Mouse (Mus musculus): ENCODE measurements at regions not wholly inside any gene's neighbourhood (a gene's known extent, or its start where the extent isn't known, plus 50 kb on each side); places are given as distances from the start of the nearest gene placed in this dataset.
"Not testable (repeated sequence)": the region's sequence is repeated elsewhere in the genome, so short reads cannot be mapped to it uniquely, and the experiment has no call there.

- TF ChIP-seq CTCF (IDR thresholded peaks at IDR 0.05; ENCODE audit: low read depth, low read length) (no peak), POLR2A (IDR thresholded peaks at IDR 0.05; ENCODE audit: insufficient read depth, low read length) (no peak), EP300 (IDR thresholded peaks at IDR 0.05; ENCODE audit: insufficient read depth, low read depth, low read length) (no peak)
- H3K4me3 ChIP-seq (ENCODE audit: low read depth, low read length): no peak overlapping the region
- no peaks in the 10 kb centered on the region for H3K9me3 ChIP-seq (replicated peaks; ENCODE audit: control insufficient read depth, insufficient read depth, low read length, poor library complexity, severe bottlenecking)
- no peaks in the 10 kb centered on the region for H3K36me3 ChIP-seq (ENCODE audit: control insufficient read depth, insufficient read depth, low read length, poor library complexity, severe bottlenecking)
- H3K9ac ChIP-seq (ENCODE audit: low read depth, poor library complexity, severe bottlenecking): no peak overlapping the region
- no peaks in the 10 kb centered on the region for H3K4me1 ChIP-seq (ENCODE audit: control insufficient read depth, insufficient read depth, low read length)
- no peak overlapping the region for H3K27ac ChIP-seq (ENCODE audit: insufficient read depth, low read length)
- no peaks in the 10 kb centered on the region; the same call in 1 of the 2 replicates for H3K27me3 ChIP-seq (ENCODE audit: control insufficient read depth, insufficient read depth, low read length, poor library complexity, severe bottlenecking)
Observed at GRCm38 (mm10) chr6:6384971-6385370, 168.0 kb upstream of the Slc25a13 start.

DNA sequence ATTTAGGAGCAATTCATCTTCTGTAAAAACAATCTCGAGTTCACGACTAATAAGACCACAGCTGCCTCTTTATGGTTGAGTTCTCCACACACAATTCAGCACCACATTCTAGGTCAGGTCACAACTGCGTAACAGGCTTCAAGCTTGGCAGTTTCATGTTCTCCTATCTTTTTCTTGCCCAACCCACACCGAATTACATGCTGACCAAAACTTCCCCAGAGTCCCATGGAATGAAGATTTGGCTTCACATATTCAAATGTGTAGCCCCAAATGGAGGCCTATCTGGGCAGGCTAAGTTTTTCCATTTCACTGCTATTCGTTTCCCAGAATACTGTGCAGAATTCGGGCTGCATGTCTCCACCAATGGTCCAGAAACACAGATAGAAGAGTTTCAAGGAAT lies 167.5 kb upstream of the Slc25a13 start:
- no peak overlapping the region for H3K9ac ChIP-seq (ENCODE audit: low read depth, poor library complexity, severe bottlenecking)
- H3K4me1 ChIP-seq (ENCODE audit: control insufficient read depth, insufficient read depth, low read length): no peaks in the 10 kb centered on the region
- no peak overlapping the region for H3K27ac ChIP-seq (ENCODE audit: insufficient read depth, low read length)
- H3K27me3 ChIP-seq (ENCODE audit: control insufficient read depth, insufficient read depth, low read length, poor library complexity, severe bottlenecking): no peaks in the 10 kb centered on the region; the same call in 1 of the 2 replicates
- no peaks in the 10 kb centered on the region for H3K9me3 ChIP-seq (replicated peaks; ENCODE audit: control insufficient read depth, insufficient read depth, low read length, poor library complexity, severe bottlenecking)
- TF ChIP-seq CTCF (IDR thresholded peaks at IDR 0.05; ENCODE audit: low read depth, low read length) (no peak), EP300 (IDR thresholded peaks at IDR 0.05; ENCODE audit: insufficient read depth, low read depth, low read length) (no peak), POLR2A (IDR thresholded peaks at IDR 0.05; ENCODE audit: insufficient read depth, low read length) (no peak)
- no peak overlapping the region for H3K4me3 ChIP-seq (ENCODE audit: low read depth, low read length)
- H3K36me3 ChIP-seq (ENCODE audit: control insufficient read depth, insufficient read depth, low read length, poor library complexity, severe bottlenecking): no peaks in the 10 kb centered on the region

DNA sequence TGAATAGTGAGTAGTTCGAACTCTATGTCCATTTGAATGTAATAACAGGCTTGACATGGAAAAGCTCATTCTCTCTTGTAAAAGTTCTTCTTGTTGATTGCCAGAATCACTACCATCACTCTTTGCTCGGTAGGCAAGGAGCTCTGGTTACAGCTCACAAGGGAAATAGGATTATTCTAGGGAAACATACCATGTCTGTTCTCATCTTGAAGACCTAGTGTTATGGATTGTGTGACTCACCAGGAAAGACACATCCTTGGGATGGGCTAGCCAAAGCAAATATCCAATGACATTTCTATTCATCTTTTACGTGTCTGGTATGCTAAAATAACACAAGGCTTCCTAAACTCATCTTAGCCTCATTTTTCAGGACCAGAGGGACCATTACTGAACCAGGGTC lies 155.4 kb upstream of the Slc25a13 start:
- TF ChIP-seq CTCF (IDR thresholded peaks at IDR 0.05; ENCODE audit: low read depth, low read length): no peak
- no peak for TF ChIP-seq POLR2A (IDR thresholded peaks at IDR 0.05; ENCODE audit: insufficient read depth, low read length)
- no peak for TF ChIP-seq EP300 (IDR thresholded peaks at IDR 0.05; ENCODE audit: insufficient read depth, low read depth, low read length)
- no peaks in the 10 kb centered on the region for H3K4me1 ChIP-seq (ENCODE audit: control insufficient read depth, insufficient read depth, low read length)
- no peaks in the 10 kb centered on the region for H3K9me3 ChIP-seq (replicated peaks; ENCODE audit: control insufficient read depth, insufficient read depth, low read length, poor library complexity, severe bottlenecking)
- no peak overlapping the region for H3K9ac ChIP-seq (ENCODE audit: low read depth, poor library complexity, severe bottlenecking)
- no peak overlapping the region for H3K27ac ChIP-seq (ENCODE audit: insufficient read depth, low read length)
- no peaks in the 10 kb centered on the region for H3K27me3 ChIP-seq (ENCODE audit: control insufficient read depth, insufficient read depth, low read length, poor library complexity, severe bottlenecking)
- no peaks in the 10 kb centered on the region for H3K36me3 ChIP-seq (ENCODE audit: control insufficient read depth, insufficient read depth, low read length, poor library complexity, severe bottlenecking)
- H3K4me3 ChIP-seq (ENCODE audit: low read depth, low read length): no peak overlapping the region

DNA sequence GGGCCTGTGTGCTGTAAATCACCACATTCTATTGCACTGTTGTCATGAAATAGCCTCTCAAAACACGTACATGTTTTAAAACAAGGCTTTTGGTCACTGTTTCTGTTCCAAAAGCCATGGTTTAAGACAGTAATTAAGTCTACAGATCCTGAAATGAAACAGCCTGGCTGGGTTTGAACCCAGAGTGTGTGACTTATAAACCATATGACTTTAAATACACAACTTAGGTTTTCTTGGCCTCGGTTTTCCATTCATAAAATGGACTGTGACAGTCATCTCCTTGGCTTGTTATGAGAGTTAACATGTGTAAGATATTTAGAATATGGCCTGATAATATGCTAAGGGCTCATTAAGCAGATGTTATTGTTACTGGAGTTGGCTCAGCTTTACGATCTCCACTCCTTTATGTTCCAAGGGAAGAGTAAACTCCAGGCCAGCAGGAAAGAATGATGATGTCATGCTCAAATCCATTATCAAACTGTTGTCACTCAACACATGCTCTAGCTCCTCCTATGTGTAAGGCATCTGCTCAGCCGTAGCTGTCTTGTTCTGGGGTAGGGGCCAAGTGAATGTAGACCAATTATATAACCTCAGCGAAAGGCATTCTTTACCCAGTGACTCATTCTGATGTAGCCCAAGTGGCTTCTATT lies 154.6 kb upstream of the Slc25a13 start:
- no peak for TF ChIP-seq EP300 (IDR thresholded peaks at IDR 0.05; ENCODE audit: insufficient read depth, low read depth, low read length)
- no peak for TF ChIP-seq POLR2A (IDR thresholded peaks at IDR 0.05; ENCODE audit: insufficient read depth, low read length)
- no peak for TF ChIP-seq CTCF (IDR thresholded peaks at IDR 0.05; ENCODE audit: low read depth, low read length)
- H3K36me3 ChIP-seq (ENCODE audit: control insufficient read depth, insufficient read depth, low read length, poor library complexity, severe bottlenecking): no peaks in the 10 kb centered on the region
- H3K4me1 ChIP-seq (ENCODE audit: control insufficient read depth, insufficient read depth, low read length): no peaks in the 10 kb centered on the region
- H3K9me3 ChIP-seq (replicated peaks; ENCODE audit: control insufficient read depth, insufficient read depth, low read length, poor library complexity, severe bottlenecking): no peaks in the 10 kb centered on the region
- no peak overlapping the region for H3K4me3 ChIP-seq (ENCODE audit: low read depth, low read length)
- H3K27ac ChIP-seq (ENCODE audit: insufficient read depth, low read length): no peak overlapping the region
- no peak overlapping the region for H3K9ac ChIP-seq (ENCODE audit: low read depth, poor library complexity, severe bottlenecking)
- H3K27me3 ChIP-seq (ENCODE audit: control insufficient read depth, insufficient read depth, low read length, poor library complexity, severe bottlenecking): no peaks in the 10 kb centered on the region

DNA sequence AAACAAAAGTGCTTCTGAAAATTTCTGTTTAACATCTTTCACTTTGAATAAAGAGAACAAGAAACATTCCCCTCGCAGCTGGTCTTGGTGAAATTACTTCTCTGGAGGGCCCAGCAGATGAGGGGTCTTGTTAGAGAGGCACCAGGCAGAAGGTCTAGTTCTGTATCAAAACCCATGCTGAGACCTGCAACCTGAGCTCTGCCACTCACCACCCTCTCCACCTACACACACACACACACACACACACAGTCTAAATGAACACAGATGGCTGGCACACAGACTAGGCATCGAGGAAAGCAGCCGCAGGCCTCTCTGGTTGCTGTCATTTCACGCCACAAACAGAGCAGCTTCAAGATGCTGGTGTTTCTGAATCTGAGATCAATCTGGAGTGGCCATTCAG lies 147.1 kb upstream of the Slc25a13 start:
- no peaks in the 10 kb centered on the region for H3K27me3 ChIP-seq (ENCODE audit: control insufficient read depth, insufficient read depth, low read length, poor library complexity, severe bottlenecking)
- H3K9ac ChIP-seq (ENCODE audit: low read depth, poor library complexity, severe bottlenecking): no peak overlapping the region
- H3K27ac ChIP-seq (ENCODE audit: insufficient read depth, low read length): no peak overlapping the region
- TF ChIP-seq CTCF (IDR thresholded peaks at IDR 0.05; ENCODE audit: low read depth, low read length) (no peak), EP300 (IDR thresholded peaks at IDR 0.05; ENCODE audit: insufficient read depth, low read depth, low read length) (no peak), POLR2A (IDR thresholded peaks at IDR 0.05; ENCODE audit: insufficient read depth, low read length) (no peak)
- no peaks in the 10 kb centered on the region for H3K9me3 ChIP-seq (replicated peaks; ENCODE audit: control insufficient read depth, insufficient read depth, low read length, poor library complexity, severe bottlenecking)
- H3K4me1 ChIP-seq (ENCODE audit: control insufficient read depth, insufficient read depth, low read length): no peaks in the 10 kb centered on the region
- no peak overlapping the region for H3K4me3 ChIP-seq (ENCODE audit: low read depth, low read length)
- H3K36me3 ChIP-seq (ENCODE audit: control insufficient read depth, insufficient read depth, low read length, poor library complexity, severe bottlenecking): no peaks in the 10 kb centered on the region

GRCm38 (mm10) chr6:6362678-6363354 lies 145.8 kb upstream of the Slc25a13 start:
- H3K4me1 ChIP-seq (ENCODE audit: control insufficient read depth, insufficient read depth, low read length): no peaks in the 10 kb centered on the region
- no peak overlapping the region for H3K4me3 ChIP-seq (ENCODE audit: low read depth, low read length)
- no peaks in the 10 kb centered on the region for H3K36me3 ChIP-seq (ENCODE audit: control insufficient read depth, insufficient read depth, low read length, poor library complexity, severe bottlenecking)
- H3K9me3 ChIP-seq (replicated peaks; ENCODE audit: control insufficient read depth, insufficient read depth, low read length, poor library complexity, severe bottlenecking): no peaks in the 10 kb centered on the region
- H3K27me3 ChIP-seq (ENCODE audit: control insufficient read depth, insufficient read depth, low read length, poor library complexity, severe bottlenecking): no peaks in the 10 kb centered on the region
- no peak overlapping the region for H3K27ac ChIP-seq (ENCODE audit: insufficient read depth, low read length)
- no peak overlapping the region for H3K9ac ChIP-seq (ENCODE audit: low read depth, poor library complexity, severe bottlenecking)
- TF ChIP-seq EP300 (IDR thresholded peaks at IDR 0.05; ENCODE audit: insufficient read depth, low read depth, low read length) (no peak), POLR2A (IDR thresholded peaks at IDR 0.05; ENCODE audit: insufficient read depth, low read length) (no peak), CTCF (IDR thresholded peaks at IDR 0.05; ENCODE audit: low read depth, low read length) (no peak)

DNA sequence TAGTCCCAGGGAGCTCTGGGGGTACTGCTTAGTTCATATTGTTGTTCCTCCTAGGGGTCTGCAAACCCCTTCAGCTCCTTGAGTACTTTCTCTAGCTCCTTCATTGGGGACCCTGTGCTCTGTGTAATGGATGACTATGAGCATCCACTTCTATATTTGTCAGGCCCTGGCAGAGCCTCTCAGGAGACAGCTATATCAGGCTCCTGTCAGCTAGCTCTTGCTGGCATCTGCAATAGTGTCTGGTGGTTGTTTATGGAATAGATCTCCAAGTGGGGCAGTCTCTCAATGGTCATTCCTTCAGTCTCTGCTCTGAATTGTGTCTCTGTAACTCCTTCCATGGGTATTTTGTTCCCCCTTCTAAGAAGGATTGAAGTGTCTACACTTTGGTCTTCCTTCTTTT lies 144.2 kb upstream of the Slc25a13 start:
- not testable (repeated sequence) for H3K9ac ChIP-seq (ENCODE audit: low read depth, poor library complexity, severe bottlenecking); H3K36me3 ChIP-seq (ENCODE audit: control insufficient read depth, insufficient read depth, low read length, poor library complexity, severe bottlenecking); H3K27ac ChIP-seq (ENCODE audit: insufficient read depth, low read length); H3K4me1 ChIP-seq (ENCODE audit: control insufficient read depth, insufficient read depth, low read length); H3K27me3 ChIP-seq (ENCODE audit: control insufficient read depth, insufficient read depth, low read length, poor library complexity, severe bottlenecking); H3K9me3 ChIP-seq (replicated peaks; ENCODE audit: control insufficient read depth, insufficient read depth, low read length, poor library complexity, severe bottlenecking); H3K4me3 ChIP-seq (ENCODE audit: low read depth, low read length)
